Mouse (Mus musculus) limb, embryonic 15.5 days (tissue): ENCODE data around the gene Atp8a2. TPM values are rescaled to one million over a fixed set of nuclear protein-coding genes. Genes with fewer than 3 reads are reported as not detected.
"Not testable (repeated sequence)": the region's sequence is repeated elsewhere in the genome, so short reads cannot be mapped to it uniquely, and the experiment has no call there.

ENCODE experiments used
- ATAC-seq: fragments of 200-750 bp; cut with Nextera tagmentation; 2 replicates; pipeline ENCODE4 v1.8.0; 2017; ENCODE audit warnings: low read depth, moderate TSS enrichment; ENCODE audit not compliant: insufficient number of reproducible peaks, low FRiP score, low TSS enrichment
- H3K27ac ChIP-seq: fragments of 300-500 bp; sonication (generic); 2 replicates; pipeline ENCODE4 v1.5.1; 2015; ENCODE audit warnings: moderate library complexity, mild to moderate bottlenecking, inconsistent platforms
- H3K27me3 ChIP-seq: fragments of 300-500 bp; sonication (generic); 2 replicates; pipeline ENCODE4 v1.6.1; 2015; ENCODE audit warnings: inconsistent platforms
- H3K36me3 ChIP-seq: fragments of 300-500 bp; sonication (generic); 2 replicates; pipeline ENCODE4 v1.6.1; 2015; ENCODE audit warnings: inconsistent platforms
- H3K4me1 ChIP-seq: fragments of 300-500 bp; sonication (generic); 2 replicates; pipeline ENCODE4 v1.6.1; 2015; ENCODE audit warnings: inconsistent platforms
- H3K4me2 ChIP-seq: fragments of 300-500 bp; sonication (generic); 2 replicates; pipeline ENCODE4 v1.6.1; 2015; ENCODE audit warnings: mild to moderate bottlenecking, inconsistent platforms
- H3K4me3 ChIP-seq: fragments of 300-500 bp; sonication (generic); 2 replicates; pipeline ENCODE4 v1.5.1; 2015; ENCODE audit warnings: mild to moderate bottlenecking, inconsistent platforms
- H3K9ac ChIP-seq: fragments of 300-500 bp; sonication (generic); 2 replicates; pipeline ENCODE4 v1.6.1; 2015; ENCODE audit warnings: inconsistent platforms
- H3K9me3 ChIP-seq: fragments of 300-500 bp; sonication (generic); 2 replicates; pipeline ENCODE4 v1.6.1; 2016; ENCODE audit warnings: inconsistent platforms
- WGBS: fragments of 180-500 bp; shearing (Covaris S2); methylation state at CpG from one replicate; pipeline ENCODE4 v1.1.7; 2015; 5-methylcytosine and 5-hydroxymethylcytosine counted together
- polyA plus RNA-seq: library from polyadenylated mRNA; unstranded; fragments of >200 nt; fragmentation: Nextera tagmentation; extraction: Ambion mirVana; gene quantifications from 2 replicates; pipeline ENCODE4 v1.2.1, GENCODE M21; 2015

The Atp8a2 gene
- polyA plus RNA-seq, 1 experiment from 2014 or later = 1.0 TPM

DNA sequence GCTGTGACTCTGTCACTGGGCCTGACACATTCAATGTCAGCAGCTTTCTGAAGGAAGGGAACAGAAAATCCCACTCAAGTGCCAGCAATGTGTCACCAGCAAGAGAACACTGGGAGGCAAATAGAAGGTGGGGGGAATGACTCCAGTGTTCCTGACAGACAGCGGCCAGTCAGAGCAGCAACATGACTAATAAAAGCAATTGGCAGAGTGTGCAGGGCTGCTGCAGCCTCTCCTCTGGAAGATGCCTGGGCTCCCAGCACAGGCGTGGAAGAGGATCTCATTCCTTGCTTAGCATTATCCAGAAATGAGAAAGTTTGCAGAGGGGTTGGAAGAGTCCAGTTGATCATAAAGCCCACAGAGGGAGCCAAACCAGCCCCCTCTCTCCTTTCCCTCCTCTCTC, 254.8 kb downstream of the Atp8a2 start:
- H3K9me3 ChIP-seq = no peaks in the 10 kb centered on the region
- WGBS = 45% methylated on average over 2 of the region's 2 CpGs

GRCm38 (mm10) chr14:59932355-59932754, 264.6 kb downstream of the Atp8a2 start:
- peaks cover 12% of the 10 kb centered on the region for H3K27me3 ChIP-seq
- no peaks in the 10 kb centered on the region for H3K36me3 ChIP-seq
- ATAC-seq = peak; percentile 68; the same call in 1 of the 2 replicates
- H3K4me1 ChIP-seq = peaks cover 18% of the 10 kb centered on the region
- 10% methylated on average over 6 of the region's 6 CpGs for WGBS
- H3K9me3 ChIP-seq = no peaks in the 10 kb centered on the region
- H3K9ac ChIP-seq = no peak overlapping the region
- no peak overlapping the region for H3K4me2 ChIP-seq
- H3K4me3 ChIP-seq = no peak overlapping the region
- H3K27ac ChIP-seq = no peak overlapping the region

More for the DNA sequence above, 254.8 kb downstream of the Atp8a2 start:
- Histone ChIP-seq H3K9ac (no peak overlapping the region), H3K36me3 (no peaks in the 10 kb centered on the region), H3K27me3 (peaks cover 13% of the 10 kb centered on the region; the same call in 1 of the 2 replicates), H3K4me1 (peaks cover 8% of the 10 kb centered on the region; the same call in 1 of the 2 replicates), H3K4me2 (no peak overlapping the region), H3K27ac (no peak overlapping the region), H3K4me3 (no peak overlapping the region)
- ATAC-seq = no peak

GRCm38 (mm10) chr14:59931412-59932058, 265.4 kb downstream of the Atp8a2 start:
- no peak overlapping the region for H3K9ac ChIP-seq
- ATAC-seq = no peak
- peaks cover 18% of the 10 kb centered on the region for H3K4me1 ChIP-seq
- peaks cover 6% of the 10 kb centered on the region for H3K27me3 ChIP-seq
- H3K9me3 ChIP-seq = no peaks in the 10 kb centered on the region
- H3K27ac ChIP-seq = no peak overlapping the region
- H3K4me2 ChIP-seq = 0 out of 2 replicates have a peak overlapping the region, but pooled peaks have one; percentile 2
- H3K4me3 ChIP-seq = no peak overlapping the region
- 43% methylated on average over 13 of the region's 13 CpGs for WGBS
- no peaks in the 10 kb centered on the region for H3K36me3 ChIP-seq

- H3K27me3 ChIP-seq, H3K4me3 ChIP-seq, H3K9ac ChIP-seq, ATAC-seq, H3K4me2 ChIP-seq, H3K36me3 ChIP-seq, H3K9me3 ChIP-seq, H3K27ac ChIP-seq: not testable (repeated sequence)
- 76% methylated on average over 1 of the region's 1 CpGs for WGBS
- H3K4me1 ChIP-seq = peaks cover 18% of the 10 kb centered on the region
Observed at GRCm38 (mm10) chr14:59929190-59929589, 267.8 kb downstream of the Atp8a2 start.

DNA sequence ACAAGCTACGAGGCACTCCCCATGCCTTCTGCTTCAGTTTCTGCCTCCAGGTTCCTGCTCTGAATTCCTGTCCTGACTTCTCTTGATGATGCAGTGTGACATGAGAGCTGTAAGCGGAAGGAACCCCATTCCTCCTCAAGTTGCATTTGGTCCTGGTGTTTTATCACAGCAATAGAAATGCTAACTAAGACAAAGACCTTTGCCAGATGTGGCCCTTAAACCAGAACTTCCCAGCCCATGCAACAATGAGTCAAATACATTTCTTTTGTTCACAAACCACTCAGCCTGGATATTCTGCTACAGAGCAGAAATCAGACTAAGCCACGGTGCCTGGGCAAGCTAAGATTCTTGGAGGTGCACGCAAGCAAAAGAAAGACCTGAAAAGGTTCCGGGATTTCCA, 268.2 kb downstream of the Atp8a2 start:
- no peaks in the 10 kb centered on the region for H3K27me3 ChIP-seq
- no peak overlapping the region for H3K4me2 ChIP-seq
- peaks cover 18% of the 10 kb centered on the region for H3K4me1 ChIP-seq
- WGBS = 72% methylated on average over 5 of the region's 5 CpGs
- no peak overlapping the region for H3K27ac ChIP-seq
- ATAC-seq = no peak
- no peak overlapping the region for H3K4me3 ChIP-seq
- H3K9ac ChIP-seq = no peak overlapping the region
- H3K9me3 ChIP-seq = no peaks in the 10 kb centered on the region
- no peaks in the 10 kb centered on the region for H3K36me3 ChIP-seq

DNA sequence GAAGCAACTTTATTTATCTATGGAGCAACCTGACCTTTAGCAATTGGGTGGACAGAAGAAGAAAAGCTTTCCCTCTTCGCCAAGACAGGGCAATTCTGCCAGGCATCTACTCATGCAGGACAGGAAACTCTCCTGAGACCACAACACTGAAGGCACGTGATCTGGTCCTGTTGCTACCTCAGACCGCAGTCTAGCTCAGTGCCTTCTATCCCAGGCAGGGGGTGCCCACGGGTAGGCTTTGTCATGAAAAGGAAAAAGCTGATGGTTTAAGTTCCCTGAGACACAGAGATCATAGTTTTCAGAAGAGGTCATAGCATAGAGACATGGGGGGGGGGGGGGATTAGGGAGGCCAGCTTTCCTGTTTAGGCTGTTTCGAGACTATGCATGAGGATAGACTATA, 269.2 kb downstream of the Atp8a2 start:
- H3K36me3 ChIP-seq = no peaks in the 10 kb centered on the region
- H3K4me1 ChIP-seq = peaks cover 16% of the 10 kb centered on the region
- WGBS = 76% methylated on average over 5 of the region's 5 CpGs
- ATAC-seq = no peak
- H3K27ac ChIP-seq = no peak overlapping the region
- H3K9ac ChIP-seq = no peak overlapping the region
- no peak overlapping the region for H3K4me3 ChIP-seq
- no peaks in the 10 kb centered on the region for H3K27me3 ChIP-seq
- no peaks in the 10 kb centered on the region for H3K9me3 ChIP-seq
- no peak overlapping the region for H3K4me2 ChIP-seq

DNA sequence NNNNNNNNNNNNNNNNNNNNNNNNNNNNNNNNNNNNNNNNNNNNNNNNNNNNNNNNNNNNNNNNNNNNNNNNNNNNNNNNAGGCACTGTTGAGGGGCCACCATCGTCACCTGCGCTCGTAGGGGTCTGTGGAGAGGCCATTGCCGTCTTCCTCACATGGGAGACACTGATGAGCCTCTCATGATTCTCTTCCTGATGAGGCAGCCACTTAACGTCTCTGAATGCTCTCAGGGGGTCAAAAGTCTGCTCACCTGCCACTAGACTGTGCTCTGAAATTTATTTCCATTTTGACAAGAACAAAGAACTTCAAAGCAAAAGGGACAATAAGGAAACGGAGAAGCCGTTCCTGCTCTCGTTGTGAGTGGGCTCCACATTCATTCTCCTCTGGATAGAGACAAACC, 277.1 kb downstream of the Atp8a2 start:
- Histone ChIP-seq H3K27me3 (peaks cover 10% of the 10 kb centered on the region), H3K4me3 (no peak overlapping the region), H3K9me3 (no peaks in the 10 kb centered on the region), H3K27ac (no peak overlapping the region), H3K4me1 (0 out of 2 replicates have a peak, but pooled peaks cover 4% of the 10 kb centered on the region), H3K36me3 (no peaks in the 10 kb centered on the region), H3K9ac (no peak overlapping the region), H3K4me2 (no peak overlapping the region)
- 46% methylated on average over 8 of the region's 8 CpGs for WGBS
- ATAC-seq = no peak

- Histone ChIP-seq H3K27me3 (no peaks in the 10 kb centered on the region), H3K36me3 (no peaks in the 10 kb centered on the region), H3K4me1 (no peaks in the 10 kb centered on the region), H3K4me3 (no peak overlapping the region), H3K4me2 (no peak overlapping the region), H3K9ac (no peak overlapping the region), H3K27ac (no peak overlapping the region), H3K9me3 (no peaks in the 10 kb centered on the region)
- ATAC-seq = no peak
- WGBS = 84% methylated on average over 7 of the region's 7 CpGs
Observed at GRCm38 (mm10) chr14:59903484-59904130, 293.4 kb downstream of the Atp8a2 start.

DNA sequence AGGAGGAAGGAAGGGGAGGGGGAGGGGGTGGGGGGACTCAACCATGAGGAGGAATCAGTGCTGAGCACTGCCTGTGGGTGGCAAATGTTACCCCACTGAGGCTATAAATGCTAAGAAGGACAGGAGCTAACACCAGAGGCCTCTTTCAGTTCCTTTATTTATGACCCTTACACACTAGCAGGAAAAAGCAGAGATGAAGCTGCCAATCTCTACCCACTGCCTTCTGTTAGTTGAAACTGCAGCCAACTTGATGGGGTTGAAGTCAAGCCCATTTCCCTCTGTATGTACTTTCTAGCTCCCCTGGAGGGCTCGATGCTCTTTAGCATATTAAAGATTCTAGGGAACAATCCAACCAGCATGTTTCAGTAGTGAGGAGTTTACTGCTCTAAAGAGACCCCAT, 303.0 kb downstream of the Atp8a2 start:
- Histone ChIP-seq H3K4me3 (no peak overlapping the region), H3K9me3 (no peaks in the 10 kb centered on the region), H3K9ac (no peak overlapping the region), H3K27me3 (peaks cover 14% of the 10 kb centered on the region; the same call in 1 of the 2 replicates), H3K4me2 (no peak overlapping the region), H3K27ac (no peak overlapping the region), H3K36me3 (no peaks in the 10 kb centered on the region), H3K4me1 (peaks cover 22% of the 10 kb centered on the region)
- no peak for ATAC-seq
- WGBS = 47% methylated on average over 1 of the region's 1 CpGs

DNA sequence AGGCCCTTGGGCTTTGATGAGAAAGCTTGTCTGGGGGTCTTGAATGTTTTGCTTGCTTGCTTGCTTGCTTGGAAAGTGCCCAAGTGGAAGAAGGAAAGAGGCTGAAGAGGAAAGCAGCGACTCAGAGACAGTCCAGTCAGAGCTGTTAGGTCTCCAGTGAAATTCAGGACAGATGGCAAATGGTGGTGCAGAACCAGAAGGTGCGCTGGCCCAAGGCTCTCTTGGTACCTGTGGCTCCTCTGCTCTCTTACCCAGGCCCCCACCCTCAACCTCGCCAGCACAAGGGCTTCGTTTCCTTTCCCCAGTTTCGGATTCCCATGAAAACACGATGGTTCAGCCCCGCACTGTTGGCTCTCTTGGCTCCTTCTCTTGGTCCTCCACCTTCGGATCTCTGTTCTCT, 304.9 kb downstream of the Atp8a2 start:
- no peak overlapping the region for H3K4me2 ChIP-seq
- no peak for ATAC-seq
- peaks cover 32% of the 10 kb centered on the region for H3K4me1 ChIP-seq
- peaks cover 14% of the 10 kb centered on the region; the same call in 1 of the 2 replicates for H3K27me3 ChIP-seq
- H3K9ac ChIP-seq = no peak overlapping the region
- H3K27ac ChIP-seq = peak overlapping the region; percentile 27; the same call in 1 of the 2 replicates
- no peak overlapping the region for H3K4me3 ChIP-seq
- 70% methylated on average over 8 of the region's 8 CpGs for WGBS
- H3K9me3 ChIP-seq = no peaks in the 10 kb centered on the region
- no peaks in the 10 kb centered on the region for H3K36me3 ChIP-seq

- Histone ChIP-seq H3K27me3 (peaks cover 14% of the 10 kb centered on the region; the same call in 1 of the 2 replicates), H3K4me2 (no peak overlapping the region), H3K9ac (no peak overlapping the region), H3K9me3 (no peaks in the 10 kb centered on the region), H3K36me3 (no peaks in the 10 kb centered on the region), H3K4me3 (no peak overlapping the region), H3K27ac (no peak overlapping the region), H3K4me1 (peaks cover 37% of the 10 kb centered on the region)
- ATAC-seq = no peak
- 58% methylated on average over 5 of the region's 5 CpGs for WGBS
Observed at GRCm38 (mm10) chr14:59891491-59891890, 305.5 kb downstream of the Atp8a2 start.

GRCm38 (mm10) chr14:59890818-59891217, 306.2 kb downstream of the Atp8a2 start:
- no peak overlapping the region for H3K4me2 ChIP-seq
- H3K27ac ChIP-seq = no peak overlapping the region
- no peaks in the 10 kb centered on the region for H3K36me3 ChIP-seq
- peaks cover 14% of the 10 kb centered on the region; the same call in 1 of the 2 replicates for H3K27me3 ChIP-seq
- no peak overlapping the region for H3K9ac ChIP-seq
- peaks cover 37% of the 10 kb centered on the region for H3K4me1 ChIP-seq
- no peak for ATAC-seq
- H3K9me3 ChIP-seq = no peaks in the 10 kb centered on the region
- no peak overlapping the region for H3K4me3 ChIP-seq
- WGBS = 25% methylated on average over 5 of the region's 5 CpGs
